8 mouse cellular contexts compared by ENCODE assay signal in genomic region chr15:96460451-96460729, GRCm38 (mm10). TPM values are rescaled to one million over a fixed set of nuclear protein-coding genes. Genes with fewer than 3 reads are reported as not detected.
DNase-seq lines count a peak whose midpoint lies in the region; ATAC-seq and TF ChIP-seq lines count a peak whose summit lies in the region.

No protein-coding gene starts in this region.

- H3K4me3 ChIP-seq in heart, embryonic 15.5 days = peak overlapping the region; percentile 87
- H3K4me3 ChIP-seq in ES-E14 (ENCODE audit: insufficient read depth in 1 of 2, low read depth in 1 of 2, low read length in 2 of 2, poor library complexity in 1 of 2, severe bottlenecking in 1 of 2) = peak overlapping the region; percentile 86 to 92; a peak in 3 of 4 replicates
- H3K4me3 ChIP-seq in forebrain, embryonic 16.5 days (replicated peaks; ENCODE audit: low read length) = peak overlapping the region; percentile 87
- peak overlapping the region; percentile 92 for H3K4me3 ChIP-seq in liver, postnatal 0 days (ENCODE audit: low read depth, low read length)

- H3K36me3 ChIP-seq in heart, embryonic 15.5 days = no peaks in the 10 kb centered on the region
- H3K36me3 ChIP-seq in ES-E14 (ENCODE audit: control insufficient read depth, insufficient read depth, low read length, poor library complexity, severe bottlenecking) = no peaks in the 10 kb centered on the region; the same call in 1 of the 2 replicates
- H3K36me3 ChIP-seq in forebrain, embryonic 16.5 days (ENCODE audit: control insufficient read depth, insufficient read depth) = no peaks in the 10 kb centered on the region
- H3K36me3 ChIP-seq in liver, postnatal 0 days (replicated peaks; ENCODE audit: insufficient read depth, low read length) = no peaks in the 10 kb centered on the region

- DNase-seq in heart, postnatal 25 days (ENCODE audit: low spot score) = no peak
- DNase-seq in ES-E14 (ENCODE audit: low read depth, low spot score) = no peak
- DNase-seq in liver, postnatal 0 days = no peak
- no peak for DNase-seq in right cerebral cortex, postnatal 25 days
- DNase-seq in left cerebral cortex, postnatal 25 days (ENCODE audit: low spot score in 2 of 2) = no peak
- no peak for DNase-seq in natural killer cell, adult 2 months (ENCODE audit: low spot score in 2 of 2)

- H3K27me3 ChIP-seq in heart, embryonic 15.5 days = no peaks in the 10 kb centered on the region
- no peaks in the 10 kb centered on the region for H3K27me3 ChIP-seq in forebrain, embryonic 16.5 days (replicated peaks; ENCODE audit: control insufficient read depth, insufficient read depth, low read length)
- no peaks in the 10 kb centered on the region for H3K27me3 ChIP-seq in liver, postnatal 0 days (ENCODE audit: insufficient read depth, low read length)

- WGBS in heart, embryonic 15.5 days = 0% methylated on average over 32 of the region's 50 CpGs
- under 1% methylated on average over 45 of the region's 50 CpGs for WGBS in forebrain, embryonic 16.5 days
- under 1% methylated on average over 37 of the region's 50 CpGs for WGBS in liver, postnatal 0 days (ENCODE audit: insufficient replicate concordance)

- TF ChIP-seq EP300 in liver, postnatal 0 days (IDR thresholded peaks at IDR 0.05; ENCODE audit: low read depth) = no peak

- intact Hi-C loops in heart, postnatal 25 days (cut with DNase I) = no loop called here
- intact Hi-C loops in left cerebral cortex, postnatal 25 days (cut with DNase I) = loop anchor here (1.0 to 5.0 kb wide), 3 partner anchors 175 to 238 kb away; partner anchors contain the start of genes Slc38a1 and Slc38a2

- peak overlapping the region; percentile 95 for H3K9ac ChIP-seq in heart, embryonic 15.5 days
- peak overlapping the region; percentile 98 for H3K9ac ChIP-seq in ES-E14 (ENCODE audit: insufficient read depth, low read depth, low read length, poor library complexity, severe bottlenecking)
- H3K9ac ChIP-seq in forebrain, embryonic 16.5 days (replicated peaks; ENCODE audit: low read depth, low read length) = peak overlapping the region; percentile 74
- peak overlapping the region; percentile 89 for H3K9ac ChIP-seq in liver, postnatal 0 days (replicated peaks)

- no peak for TF ChIP-seq CTCF in liver, postnatal 0 days (IDR thresholded peaks at IDR 0.05; ENCODE audit: low read depth)

- no peaks in the 10 kb centered on the region for H3K9me3 ChIP-seq in heart, embryonic 15.5 days (replicated peaks)
- H3K9me3 ChIP-seq in ES-E14 (ENCODE audit: control insufficient read depth, insufficient read depth, low read depth, low read length) = no peaks in the 10 kb centered on the region
- H3K9me3 ChIP-seq in forebrain, embryonic 16.5 days (ENCODE audit: control insufficient read depth, low read length) = no peaks in the 10 kb centered on the region
- H3K9me3 ChIP-seq in liver, postnatal 0 days (ENCODE audit: low read length) = no peaks in the 10 kb centered on the region

- peaks cover 48% of the 10 kb centered on the region for H3K4me1 ChIP-seq in heart, embryonic 15.5 days (replicated peaks)
- peaks cover 1 to 6% of the 10 kb centered on the region in 2 experiments; a peak in 2 of 4 replicates for H3K4me1 ChIP-seq in ES-E14 (ENCODE audit: control insufficient read depth in 2 of 2, insufficient read depth in 2 of 2, low read length in 2 of 2, poor library complexity in 1 of 2)
- H3K4me1 ChIP-seq in forebrain, embryonic 16.5 days (replicated peaks; ENCODE audit: control insufficient read depth, insufficient read depth, low read length) = peaks cover 20% of the 10 kb centered on the region
- H3K4me1 ChIP-seq in liver, postnatal 0 days (ENCODE audit: insufficient read depth) = peaks cover 39% of the 10 kb centered on the region

- no peak for ATAC-seq in heart, embryonic 15.5 days (replicated peaks; ENCODE audit: insufficient number of reproducible peaks, insufficient read depth, low FRiP score, low read depth)
- no peak for ATAC-seq in forebrain, embryonic 16.5 days
- ATAC-seq in liver, postnatal 0 days = peak; percentile 35; the same call in 1 of the 2 replicates

- peak overlapping the region; percentile 67 for H3K4me2 ChIP-seq in heart, embryonic 15.5 days
- H3K4me2 ChIP-seq in forebrain, embryonic 16.5 days (ENCODE audit: low read length) = peak overlapping the region; percentile 54
- peak overlapping the region; percentile 70 for H3K4me2 ChIP-seq in liver, postnatal 0 days (ENCODE audit: low read depth, low read length)

- H3K27ac ChIP-seq in heart, embryonic 15.5 days = peak overlapping the region; percentile 100
- peak overlapping the region; percentile 96 for H3K27ac ChIP-seq in ES-E14 (ENCODE audit: insufficient read depth, low read depth, low read length, poor library complexity, severe bottlenecking)
- peak overlapping the region; percentile 88 for H3K27ac ChIP-seq in forebrain, embryonic 16.5 days (ENCODE audit: low read length)
- H3K27ac ChIP-seq in liver, postnatal 0 days (ENCODE audit: low read depth) = peak overlapping the region; percentile 99

- in situ Hi-C loops in ES-E14 (cut with MboI; ENCODE audit: low sequenced_read_pairs in 2 of 2, unreplicated experiment in 2 of 2) = no loop called here

TF ChIP-seq in ES-E14, 5 proteins besides CTCF, POLR2A, EP300 and RAD21:
- TF ChIP-seq HCFC1 (IDR thresholded peaks at IDR 0.05; ENCODE audit: borderline replicate concordance, insufficient read depth, low read length) (no peak), CHD2 (IDR thresholded peaks at IDR 0.05; ENCODE audit: low read depth, low read length) (no peak), MAFK (IDR thresholded peaks at IDR 0.05; ENCODE audit: insufficient read depth, low read depth, low read length) (no peak), ZNF384 (IDR thresholded peaks at IDR 0.05; ENCODE audit: low read depth, low read length) (no peak), ZC3H11A (IDR thresholded peaks at IDR 0.05; ENCODE audit: borderline replicate concordance, low read depth, low read length) (no peak)
TF ChIP-seq in ES-E14: peak in this region for 0.

RNA-seq across cellular contexts. Expression of gene Scaf11, which starts 0.3 kb away (rescaled TPM):
- 51.8 and 55.1 TPM in 2 replicates for polyA plus RNA-seq in heart, embryonic 15.5 days (2015; fragmentation: Nextera tagmentation; extraction: Ambion mirVana)
- 10 to 100 TPM; 39.8 to 47.1 TPM for total RNA-seq in heart, postnatal 25 days (2021)
- total RNA-seq in ES-E14 (2012; rRNA removed) = 57.4 and 92.7 TPM in 2 replicates
- polyA plus RNA-seq in forebrain, embryonic 16.5 days (2015; fragmentation: Nextera tagmentation; extraction: Ambion mirVana) = 53.2 and 57.7 TPM in 2 replicates
- 32.5 and 35.6 TPM in 2 replicates for polyA plus RNA-seq in liver, postnatal 0 days (2015; fragmentation: Nextera tagmentation; extraction: Ambion mirVana)
- 10 to 100 TPM; 44.8 to 47.8 TPM for total RNA-seq in left cerebral cortex, postnatal 25 days (2021)
